Mouse (Mus musculus) kidney, adult 8-10 months (tissue): ENCODE measurements around the gene Hmgcs1.
"Not testable (repeated sequence)": the region's sequence is repeated elsewhere in the genome, so short reads cannot be mapped to it uniquely, and the experiment has no call there.

ENCODE experiments used
- DNase-seq, 2 experiments: peaks; one replicate each; pipeline ENCODE4 v3.0.0; 2022

Hmgcs1 gene

GRCm38 (mm10) chr13:119690039-119690728 lies at the start of gene Hmgcs1:
Hmgcs1 (plus strand) TSS chr13:119690379.
- peak; percentile 98 to 100 for DNase-seq

GRCm38 (mm10) chr13:119640504-119640903 lies 49.7 kb upstream of the Hmgcs1 start:
- DNase-seq: no peak

DNA sequence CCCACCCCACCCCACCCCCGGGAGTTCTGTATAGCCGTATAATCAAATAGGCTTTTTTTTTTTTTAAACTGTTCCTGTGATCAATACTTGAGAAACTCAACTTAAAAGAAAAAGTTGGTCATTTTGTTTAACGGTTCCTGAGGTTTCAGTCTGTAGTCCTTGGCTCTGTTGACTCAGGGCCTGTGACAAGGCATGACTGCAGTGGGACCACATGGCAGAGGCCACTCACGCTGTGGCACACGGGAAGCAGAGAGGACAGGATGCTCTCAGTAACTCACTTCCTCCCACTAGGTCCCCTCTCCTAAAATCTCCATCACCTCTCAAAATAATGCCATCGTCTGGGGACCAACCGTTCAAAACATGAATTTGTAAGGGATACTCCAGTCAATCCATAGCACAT lies 49.0 kb upstream of the Hmgcs1 start:
- DNase-seq: no peak

- no peak for DNase-seq
Measured at GRCm38 (mm10) chr13:119644769-119645168, 45.4 kb upstream of the Hmgcs1 start.

DNA sequence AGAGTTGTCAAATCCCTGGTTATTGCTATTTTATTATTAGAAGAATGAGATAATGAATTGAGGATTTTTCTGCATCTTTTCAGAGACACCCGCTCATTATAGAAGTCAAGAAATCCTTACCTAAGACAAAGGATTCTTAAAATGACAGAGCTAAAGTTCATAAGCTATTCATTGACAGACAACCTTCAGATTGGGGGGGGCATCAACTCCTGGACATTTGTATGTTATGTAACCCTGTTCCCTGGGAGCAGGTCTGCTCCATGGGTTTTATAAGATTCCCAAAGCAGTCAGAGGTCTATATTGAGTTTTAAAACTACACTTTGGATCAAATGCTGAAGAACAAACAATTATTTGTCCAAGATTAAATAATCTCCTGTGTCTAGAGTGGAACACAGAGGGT lies 43.7 kb upstream of the Hmgcs1 start:
- DNase-seq: peak in 1 of 2 experiments; percentile 34

DNA sequence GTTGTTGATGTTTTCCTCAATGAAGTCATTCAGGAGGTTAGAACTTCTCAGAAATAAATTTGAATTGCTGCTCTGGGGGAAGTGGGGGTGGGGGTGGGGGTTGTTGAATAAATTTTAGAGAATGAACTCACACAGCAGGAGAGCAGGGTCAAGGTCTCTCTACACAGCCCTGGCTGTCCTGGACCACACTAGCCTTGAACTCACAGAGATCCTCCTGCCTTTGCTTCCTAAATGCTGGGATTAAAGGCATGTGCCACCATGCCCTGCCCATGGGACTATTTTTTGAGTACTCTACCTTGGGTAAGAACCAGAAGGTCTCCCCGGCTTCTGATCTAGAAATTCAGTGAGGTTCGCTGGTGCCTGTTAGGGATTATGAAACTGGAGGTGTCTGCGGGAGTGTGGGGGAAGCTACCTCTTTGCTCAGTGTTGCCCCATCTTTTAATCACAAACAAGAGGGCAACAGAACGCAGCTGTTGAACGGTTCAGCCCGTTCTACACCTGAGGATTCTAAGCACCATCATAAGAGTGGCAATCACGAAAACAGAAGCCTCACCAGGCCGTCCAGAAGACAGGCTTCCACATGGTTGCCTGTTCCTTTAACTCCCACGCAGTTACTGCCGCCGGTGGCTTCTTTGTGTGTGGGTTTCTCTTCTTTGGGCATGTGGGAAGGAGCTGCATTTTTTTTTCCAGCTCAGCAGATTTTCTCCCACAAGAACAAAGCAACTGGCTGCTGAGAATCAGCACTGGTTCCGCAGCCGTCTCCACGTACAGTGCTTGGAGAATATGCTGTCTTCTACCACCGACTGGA lies 41.1 kb upstream of the Hmgcs1 start:
- no peak for DNase-seq

GRCm38 (mm10) chr13:119649699-119650046 lies 40.5 kb upstream of the Hmgcs1 start:
- DNase-seq: no peak

GRCm38 (mm10) chr13:119654734-119655133 lies 35.4 kb upstream of the Hmgcs1 start:
- DNase-seq: no peak

GRCm38 (mm10) chr13:119656246-119656645 lies 33.9 kb upstream of the Hmgcs1 start:
- DNase-seq: no peak

- no peak for DNase-seq
Measured at GRCm38 (mm10) chr13:119656846-119657416, 33.2 kb upstream of the Hmgcs1 start.

DNA sequence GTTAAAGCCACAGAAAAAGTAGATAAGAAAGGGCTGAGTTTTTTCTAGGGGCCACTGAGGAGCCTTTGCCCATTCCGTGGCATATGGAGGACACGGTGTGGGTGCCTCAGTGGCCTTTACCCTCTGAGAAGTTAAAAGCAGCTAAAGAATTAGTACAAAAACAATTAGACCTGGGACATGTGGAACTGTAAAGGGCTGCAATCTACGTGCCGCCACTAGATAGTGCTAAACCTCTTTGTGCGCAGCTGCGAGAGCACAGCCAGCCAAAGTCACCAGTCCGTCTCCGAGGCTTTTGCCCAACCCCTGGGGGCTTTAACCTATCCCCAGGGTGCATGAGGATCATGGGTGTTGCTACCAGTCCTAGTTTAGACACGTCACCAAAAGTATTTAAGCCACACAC lies 28.8 kb upstream of the Hmgcs1 start:
- peak; percentile 33 to 69 for DNase-seq

- DNase-seq: no peak
Measured at GRCm38 (mm10) chr13:119678794-119679193, 11.4 kb upstream of the Hmgcs1 start.

GRCm38 (mm10) chr13:119679721-119680120 lies 10.5 kb upstream of the Hmgcs1 start:
- DNase-seq: no peak

GRCm38 (mm10) chr13:119681161-119681560 lies 9.0 kb upstream of the Hmgcs1 start:
- DNase-seq: no peak

DNA sequence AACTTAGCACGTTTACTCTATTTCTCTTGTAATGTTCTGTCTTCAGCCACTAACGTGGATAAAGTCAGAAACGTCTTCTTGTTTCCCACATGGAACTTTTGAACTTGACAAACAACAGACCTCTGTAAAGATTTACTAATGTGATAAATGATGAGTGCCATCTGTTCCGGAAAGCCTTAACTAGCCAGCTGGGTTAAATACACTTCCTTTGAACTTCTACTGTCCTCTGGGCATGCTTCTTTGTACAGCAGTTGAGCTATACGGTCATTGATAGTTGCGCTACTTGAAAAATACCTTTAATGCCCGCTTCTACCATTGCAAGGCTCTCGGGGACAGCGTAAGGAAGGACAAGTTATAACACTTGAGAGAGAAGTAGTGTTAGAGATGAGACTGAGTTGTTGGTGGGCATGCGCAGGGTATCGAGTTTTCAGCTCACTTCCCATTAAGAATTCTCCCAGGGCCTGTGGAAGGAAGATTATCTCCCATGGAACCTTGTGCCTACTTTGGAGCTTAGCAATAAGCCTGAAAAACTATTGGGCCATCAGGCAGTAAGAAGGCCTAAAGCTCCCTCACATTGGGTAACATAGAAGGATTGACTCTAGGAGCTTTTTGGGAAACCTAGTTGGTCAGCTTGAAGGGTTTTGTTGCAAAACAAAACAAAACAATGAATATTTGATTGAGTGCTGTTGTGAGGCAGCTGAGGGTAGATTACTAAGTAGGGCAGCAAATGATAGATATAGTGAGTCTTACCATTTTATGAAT lies 5.6 kb upstream of the Hmgcs1 start:
- no peak for DNase-seq

- no peak for DNase-seq
Measured at GRCm38 (mm10) chr13:119689709-119690038, 505 bp upstream of the Hmgcs1 start.

DNA sequence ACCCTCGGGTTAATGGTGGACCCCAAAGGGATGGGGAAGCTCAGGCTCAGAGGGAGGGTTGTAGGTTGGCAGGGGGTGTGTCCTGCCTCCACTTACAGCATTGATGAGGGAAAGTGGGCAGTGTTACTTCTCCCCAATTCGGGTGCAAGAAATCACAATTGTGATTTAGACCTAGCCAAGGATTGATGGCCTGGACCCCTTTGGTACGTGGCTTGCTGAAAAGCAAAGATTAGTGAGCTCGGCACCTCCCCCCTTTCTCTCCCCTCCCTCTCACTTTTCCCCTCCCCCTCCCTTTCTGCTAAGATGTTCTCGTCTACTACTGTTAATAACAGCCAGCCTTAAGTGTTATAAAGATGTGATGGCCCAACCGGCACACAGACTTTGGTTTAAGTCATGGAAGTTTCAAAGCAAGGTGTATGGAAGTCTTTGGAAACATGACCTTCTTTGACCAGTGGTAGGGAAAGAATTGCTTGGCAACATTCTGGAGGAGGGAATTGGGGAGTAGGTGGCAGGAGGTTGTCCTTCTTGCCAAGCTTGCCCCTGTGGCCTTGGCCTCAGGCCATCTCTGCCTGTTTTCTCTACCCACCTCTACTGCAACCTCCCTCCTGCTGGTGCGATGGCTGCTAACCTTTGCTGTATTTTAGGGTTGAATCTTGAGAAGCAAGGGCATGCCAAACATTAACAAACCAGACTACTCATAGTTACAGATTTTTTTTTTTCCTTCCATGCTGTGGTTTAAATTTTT lies 869 bp downstream of the Hmgcs1 start:
- peak; percentile 85 to 89 for DNase-seq

- not testable (repeated sequence) for DNase-seq
Measured at GRCm38 (mm10) chr13:119691958-119692357, 1.8 kb downstream of the Hmgcs1 start.

DNA sequence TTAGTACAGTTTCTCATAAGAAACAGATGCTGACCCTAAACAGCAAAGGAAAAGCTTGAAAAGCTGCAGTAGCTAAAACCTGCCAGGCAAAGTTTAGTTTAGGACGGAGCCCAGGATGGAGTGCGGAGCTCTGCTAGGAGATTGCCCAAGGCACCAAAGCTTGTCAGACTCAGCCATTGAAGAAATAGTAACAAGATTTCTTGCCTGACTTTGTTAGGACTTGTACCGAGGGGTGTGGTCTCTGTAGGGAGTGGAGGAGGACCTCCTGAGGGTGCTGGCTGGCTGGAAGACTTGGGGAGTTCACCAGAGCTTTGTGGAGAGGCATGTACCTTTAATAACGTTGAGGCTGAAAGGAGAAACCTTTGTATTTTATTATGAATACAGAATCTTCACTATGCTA lies 5.5 kb downstream of the Hmgcs1 start:
- DNase-seq: no peak

DNA sequence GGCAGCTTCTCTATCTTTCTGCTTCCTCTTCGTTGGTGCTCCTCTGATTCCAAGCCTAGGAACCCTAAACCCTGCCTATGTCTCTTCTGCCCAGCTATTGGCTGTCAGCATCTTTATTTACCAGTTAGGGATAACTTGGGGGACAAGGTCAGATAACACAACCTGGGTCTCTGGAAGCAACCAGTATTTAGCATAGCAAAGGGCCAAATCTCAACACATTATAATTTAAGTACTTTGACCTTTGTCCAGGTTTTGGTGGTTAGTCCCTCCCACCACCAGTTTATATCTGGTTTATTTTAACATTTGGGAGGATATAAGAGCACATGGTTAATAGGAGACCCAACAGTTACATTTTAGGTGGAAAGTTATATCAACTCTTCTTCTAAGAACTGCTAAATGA lies 6.3 kb downstream of the Hmgcs1 start:
- peak in 1 of 2 experiments; percentile 50 for DNase-seq

DNA sequence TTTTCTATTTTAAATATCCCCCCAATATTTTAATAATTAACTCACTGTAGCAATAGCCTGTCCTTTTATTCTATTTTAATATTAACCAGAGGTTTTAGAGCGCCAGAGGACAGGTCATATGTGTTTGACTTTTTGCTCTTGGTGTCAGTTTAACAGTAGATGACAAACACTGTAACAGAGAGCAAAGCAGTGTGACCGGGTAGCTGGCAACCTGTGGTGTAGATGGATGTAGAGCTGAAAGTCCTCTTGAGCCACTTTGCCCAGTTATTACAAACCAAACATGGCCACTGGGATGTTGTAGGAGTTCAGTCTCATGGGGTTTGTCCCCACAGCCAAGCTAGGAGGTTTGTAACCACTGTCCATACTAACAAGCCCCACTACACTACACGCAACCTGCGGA lies 8.3 kb downstream of the Hmgcs1 start:
- DNase-seq: peak; percentile 58 to 74

DNA sequence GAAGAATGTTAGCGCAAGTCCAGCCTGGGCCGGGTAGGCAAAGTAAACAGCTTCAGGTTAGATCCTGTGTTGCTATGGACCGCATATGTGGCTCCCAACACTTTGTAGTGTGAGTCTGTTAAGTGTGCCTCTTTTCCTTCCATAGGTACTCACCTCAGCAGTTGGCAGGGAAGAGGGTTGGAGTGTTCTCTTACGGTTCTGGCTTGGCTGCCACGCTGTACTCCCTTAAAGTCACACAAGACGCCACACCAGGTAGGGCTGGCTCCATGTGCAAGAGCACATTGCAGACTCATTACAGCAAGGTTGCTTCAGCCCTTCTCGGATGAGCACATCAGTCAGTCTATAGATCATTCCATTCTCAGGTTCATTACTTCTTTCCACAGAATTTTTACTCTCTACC lies 14.1 kb downstream of the Hmgcs1 start:
- DNase-seq: no peak
